Mouse (Mus musculus) liver, embryonic 16.5 days (tissue): ENCODE data around the gene Lrguk. TPM values are rescaled to one million over a fixed set of nuclear protein-coding genes. Genes with fewer than 3 reads are reported as not detected.

Experiments used
- ATAC-seq: fragments of 200-750 bp; cut with Nextera tagmentation; 2 replicates; pipeline ENCODE4 v1.8.0; 2017; ENCODE audit warnings: low read depth, mild to moderate bottlenecking, moderate number of reproducible peaks, moderate library complexity
- H3K27ac ChIP-seq: fragments of 300-500 bp; sonication (generic); 2 replicates; pipeline ENCODE4 v1.5.1; 2014; ENCODE audit warnings: mild to moderate bottlenecking, low read length
- H3K27me3 ChIP-seq: fragments of 300-500 bp; sonication (generic); 2 replicates; pipeline ENCODE4 v1.6.1; 2014; ENCODE audit warnings: low read depth, low read length, mixed read lengths; ENCODE audit not compliant: control insufficient read depth, insufficient read depth
- H3K36me3 ChIP-seq: fragments of 300-500 bp; sonication (generic); 2 replicates; pipeline ENCODE4 v1.6.1; 2014; ENCODE audit warnings: mild to moderate bottlenecking; ENCODE audit not compliant: control insufficient read depth, insufficient read depth
- H3K4me1 ChIP-seq: fragments of 300-500 bp; sonication (generic); 2 replicates; pipeline ENCODE4 v1.6.1; 2014; ENCODE audit warnings: low read depth, low read length, mixed read lengths; ENCODE audit not compliant: control insufficient read depth
- H3K4me2 ChIP-seq: fragments of 300-500 bp; sonication (generic); 2 replicates; pipeline ENCODE4 v1.6.1; 2014; ENCODE audit warnings: low read depth, low read length, mixed read lengths
- H3K4me3 ChIP-seq: fragments of 300-500 bp; sonication (generic); 2 replicates; pipeline ENCODE4 v1.5.1; 2014; ENCODE audit warnings: low read depth, mild to moderate bottlenecking, low read length
- H3K9ac ChIP-seq: fragments of 300-500 bp; sonication (generic); 2 replicates; pipeline ENCODE4 v1.6.1; 2014; ENCODE audit warnings: low read depth, low read length
- H3K9me3 ChIP-seq: fragments of 300-500 bp; sonication (generic); replicated peaks from 2 replicates; pipeline ENCODE4 v1.6.1; 2016; ENCODE audit warnings: low read length; ENCODE audit not compliant: control insufficient read depth
- WGBS: fragments of 180-500 bp; shearing (Covaris S2); extraction: QIAGEN DNeasy Blood & Tissue Kit; methylation state at CpG from one replicate; pipeline ENCODE4 v1.1.7; 2014; ENCODE audit not compliant: insufficient replicate concordance; 5-methylcytosine and 5-hydroxymethylcytosine counted together
- polyA plus RNA-seq: library from polyadenylated mRNA; unstranded; fragments of >200 nt; fragmentation: Nextera tagmentation; extraction: Ambion mirVana; gene quantifications from 2 replicates; pipeline ENCODE4 v1.2.1, GENCODE M21; 2015

The Lrguk gene
- polyA plus RNA-seq, 1 experiment from 2014 or later = 0.09 TPM

- Histone ChIP-seq H3K36me3 (no peaks in the 10 kb centered on the region), H3K4me2 (no peak overlapping the region), H3K27me3 (no peaks in the 10 kb centered on the region), H3K9ac (no peak overlapping the region), H3K27ac (no peak overlapping the region), H3K4me3 (no peak overlapping the region), H3K9me3 (no peaks in the 10 kb centered on the region), H3K4me1 (no peaks in the 10 kb centered on the region)
- no peak for ATAC-seq
- WGBS = 63% methylated on average over 6 of the region's 6 CpGs
Observed at GRCm38 (mm10) chr6:34111406-34111805, 82.2 kb downstream of the Lrguk start.

GRCm38 (mm10) chr6:34116838-34117478 lies 87.7 kb downstream of the Lrguk start:
- ATAC-seq = no peak
- Histone ChIP-seq H3K4me3 (no peak overlapping the region), H3K27me3 (no peaks in the 10 kb centered on the region), H3K9me3 (no peaks in the 10 kb centered on the region), H3K27ac (no peak overlapping the region), H3K9ac (no peak overlapping the region), H3K4me2 (no peak overlapping the region), H3K4me1 (no peaks in the 10 kb centered on the region), H3K36me3 (no peaks in the 10 kb centered on the region)
- WGBS = 90% methylated on average over 7 of the region's 7 CpGs

- no peak for ATAC-seq
- H3K9me3 ChIP-seq = no peaks in the 10 kb centered on the region
- H3K9ac ChIP-seq = no peak overlapping the region
- H3K4me1 ChIP-seq = no peaks in the 10 kb centered on the region
- WGBS = 40% methylated on average over 2 of the region's 2 CpGs
- H3K27me3 ChIP-seq = no peaks in the 10 kb centered on the region
- H3K4me3 ChIP-seq = no peak overlapping the region
- H3K27ac ChIP-seq = no peak overlapping the region
- no peak overlapping the region for H3K4me2 ChIP-seq
- no peaks in the 10 kb centered on the region for H3K36me3 ChIP-seq
Observed at GRCm38 (mm10) chr6:34124401-34124800, 95.2 kb downstream of the Lrguk start.

GRCm38 (mm10) chr6:34129261-34129660 lies 100.0 kb downstream of the Lrguk start:
- no peaks in the 10 kb centered on the region for H3K27me3 ChIP-seq
- no peak overlapping the region for H3K9ac ChIP-seq
- no peaks in the 10 kb centered on the region for H3K36me3 ChIP-seq
- H3K4me1 ChIP-seq = no peaks in the 10 kb centered on the region
- H3K9me3 ChIP-seq = no peaks in the 10 kb centered on the region
- H3K27ac ChIP-seq = no peak overlapping the region
- no peak overlapping the region for H3K4me3 ChIP-seq
- no peak for ATAC-seq
- WGBS = 28% methylated on average over 2 of the region's 2 CpGs
- H3K4me2 ChIP-seq = no peak overlapping the region

- Histone ChIP-seq H3K4me1 (no peaks in the 10 kb centered on the region), H3K4me2 (no peak overlapping the region), H3K27me3 (no peaks in the 10 kb centered on the region), H3K4me3 (no peak overlapping the region), H3K9ac (no peak overlapping the region), H3K27ac (no peak overlapping the region), H3K36me3 (no peaks in the 10 kb centered on the region), H3K9me3 (no peaks in the 10 kb centered on the region)
- no peak for ATAC-seq
- WGBS = 74% methylated on average over 9 of the region's 9 CpGs
Observed at GRCm38 (mm10) chr6:34132391-34132790, 103.1 kb downstream of the Lrguk start.

GRCm38 (mm10) chr6:34138366-34138765 lies 109.1 kb downstream of the Lrguk start:
- H3K9ac ChIP-seq = no peak overlapping the region
- H3K9me3 ChIP-seq = no peaks in the 10 kb centered on the region
- H3K4me2 ChIP-seq = no peak overlapping the region
- H3K27me3 ChIP-seq = no peaks in the 10 kb centered on the region
- H3K36me3 ChIP-seq = no peaks in the 10 kb centered on the region
- H3K4me1 ChIP-seq = no peaks in the 10 kb centered on the region
- H3K4me3 ChIP-seq = no peak overlapping the region
- 64% methylated on average over 3 of the region's 3 CpGs for WGBS
- H3K27ac ChIP-seq = no peak overlapping the region
- ATAC-seq = no peak

GRCm38 (mm10) chr6:34142931-34143330 lies 113.7 kb downstream of the Lrguk start:
- WGBS = 76% methylated on average over 11 of the region's 11 CpGs

GRCm38 (mm10) chr6:34146042-34146441 lies 116.8 kb downstream of the Lrguk start:
- H3K9me3 ChIP-seq = no peaks in the 10 kb centered on the region
- ATAC-seq = no peak
- no peaks in the 10 kb centered on the region for H3K4me1 ChIP-seq
- H3K9ac ChIP-seq = no peak overlapping the region
- H3K27ac ChIP-seq = no peak overlapping the region
- no peak overlapping the region for H3K4me3 ChIP-seq
- no peaks in the 10 kb centered on the region for H3K27me3 ChIP-seq
- 46% methylated on average over 6 of the region's 6 CpGs for WGBS
- no peaks in the 10 kb centered on the region for H3K36me3 ChIP-seq
- no peak overlapping the region for H3K4me2 ChIP-seq

More at GRCm38 (mm10) chr6:34142931-34143330, 113.7 kb downstream of the Lrguk start:
- no peaks in the 10 kb centered on the region for H3K27me3 ChIP-seq
- no peaks in the 10 kb centered on the region for H3K9me3 ChIP-seq
- H3K4me1 ChIP-seq = no peaks in the 10 kb centered on the region
- no peak overlapping the region for H3K9ac ChIP-seq
- no peak overlapping the region for H3K4me2 ChIP-seq
- H3K27ac ChIP-seq = no peak overlapping the region
- ATAC-seq = no peak
- H3K4me3 ChIP-seq = no peak overlapping the region
- H3K36me3 ChIP-seq = no peaks in the 10 kb centered on the region

GRCm38 (mm10) chr6:34148021-34148420 lies 118.8 kb downstream of the Lrguk start:
- no peak overlapping the region for H3K4me3 ChIP-seq
- no peak overlapping the region for H3K4me2 ChIP-seq
- H3K27me3 ChIP-seq = no peaks in the 10 kb centered on the region
- 62% methylated on average over 3 of the region's 3 CpGs for WGBS
- no peak for ATAC-seq
- H3K27ac ChIP-seq = no peak overlapping the region
- no peaks in the 10 kb centered on the region for H3K36me3 ChIP-seq
- no peaks in the 10 kb centered on the region for H3K9me3 ChIP-seq
- no peak overlapping the region for H3K9ac ChIP-seq
- H3K4me1 ChIP-seq = no peaks in the 10 kb centered on the region
